Mouse (Mus musculus) thymus, postnatal 10 days (tissue): ENCODE measurements around the gene Gm17542.
"Not testable (repeated sequence)": the region's sequence is repeated elsewhere in the genome, so short reads cannot be mapped to it uniquely, and the experiment has no call there.

Experiments
- DNase-seq, 2 experiments: peaks; one replicate each; pipeline ENCODE4 v3.0.0; 2021; ENCODE audit warnings: low spot score in 2 of 2

Gm17542 gene

GRCm38 (mm10) chr10:58718110-58718509 is at the start of gene Gm17542:
Gene Gm17542, minus strand, starts transcription at chr10:58718210.
- not testable (repeated sequence) for DNase-seq

- DNase-seq, result no peak
These were observed 21.8 kb upstream of the Gm17542 start for GRCm38 (mm10) chr10:58739779-58740178.

- DNase-seq, result no peak
These were observed 20.1 kb upstream of the Gm17542 start for GRCm38 (mm10) chr10:58738152-58738551.

GRCm38 (mm10) chr10:58714789-58715148 is 3.2 kb downstream of the Gm17542 start:
- DNase-seq, result no peak

GRCm38 (mm10) chr10:58713855-58714788 is 3.9 kb downstream of the Gm17542 start:
- peak; percentile 6 to 12 for DNase-seq

- no peak for DNase-seq
These were observed 4.8 kb downstream of the Gm17542 start for GRCm38 (mm10) chr10:58713225-58713624.

- DNase-seq, result no peak
These were observed 9.0 kb downstream of the Gm17542 start for GRCm38 (mm10) chr10:58709021-58709420.

- no peak for DNase-seq
These were observed 17.4 kb downstream of the Gm17542 start for GRCm38 (mm10) chr10:58700578-58700977.

- DNase-seq, result no peak
These were observed 17.9 kb downstream of the Gm17542 start for GRCm38 (mm10) chr10:58700160-58700559.

GRCm38 (mm10) chr10:58698955-58699354 is 19.1 kb downstream of the Gm17542 start:
- DNase-seq, result no peak

- DNase-seq, result no peak
These were observed 27.0 kb downstream of the Gm17542 start for GRCm38 (mm10) chr10:58691051-58691450.

GRCm38 (mm10) chr10:58679298-58679697 is 38.7 kb downstream of the Gm17542 start:
- DNase-seq, result no peak

- peak; percentile 49 to 82 for DNase-seq
These were observed 42.5 kb downstream of the Gm17542 start, which contains the start of gene Edar for GRCm38 (mm10) chr10:58675533-58675932. Gene Edar, minus strand, starts transcription at chr10:58675654.

GRCm38 (mm10) chr10:58673278-58674061 is 44.5 kb downstream of the Gm17542 start:
- DNase-seq, result peak; percentile 20 to 69

- no peak for DNase-seq
These were observed 45.3 kb downstream of the Gm17542 start for GRCm38 (mm10) chr10:58672557-58673277.

- DNase-seq, result no peak
These were observed 54.1 kb downstream of the Gm17542 start for GRCm38 (mm10) chr10:58663868-58664267.
